Mouse (Mus musculus): ENCODE results near the gene Pla2g5. TPM values are rescaled to one million over a fixed set of nuclear protein-coding genes. Genes with fewer than 3 reads are reported as not detected.
"Not testable (repeated sequence)": the region's sequence is repeated elsewhere in the genome, so short reads cannot be mapped to it uniquely, and the experiment has no call there.

Pla2g5 gene
- total RNA-seq, 2 experiments from 2014 or later = 9.8 to 15.0 TPM

GRCm38 (mm10) chr4:138858446-138858845, 4.8 kb downstream of the Pla2g5 start:
- no peak for DNase-seq

GRCm38 (mm10) chr4:138857576-138857975, 5.7 kb downstream of the Pla2g5 start:
- no peak for DNase-seq

- peak; percentile 76 for DNase-seq
Observed at GRCm38 (mm10) chr4:138856491-138856890, 6.8 kb downstream of the Pla2g5 start.

GRCm38 (mm10) chr4:138855092-138855632, 8.1 kb downstream of the Pla2g5 start:
- no peak for DNase-seq

GRCm38 (mm10) chr4:138852961-138853360, 10.3 kb downstream of the Pla2g5 start:
- no peak for DNase-seq

GRCm38 (mm10) chr4:138851463-138851862, 11.8 kb downstream of the Pla2g5 start:
- DNase-seq = peak; percentile 86

- DNase-seq = no peak
Observed at GRCm38 (mm10) chr4:138841386-138841785, 21.9 kb downstream of the Pla2g5 start.

GRCm38 (mm10) chr4:138840726-138841125, 22.6 kb downstream of the Pla2g5 start:
- no peak for DNase-seq

- DNase-seq = no peak
Observed at GRCm38 (mm10) chr4:138839806-138840205, 23.5 kb downstream of the Pla2g5 start.

GRCm38 (mm10) chr4:138827147-138827546, 36.1 kb downstream of the Pla2g5 start:
- DNase-seq = no peak

- no peak for DNase-seq
Observed at GRCm38 (mm10) chr4:138825751-138826567, 37.3 kb downstream of the Pla2g5 start.

- no peak for DNase-seq
Observed at GRCm38 (mm10) chr4:138824660-138825059, 38.6 kb downstream of the Pla2g5 start.

GRCm38 (mm10) chr4:138824161-138824560, 39.1 kb downstream of the Pla2g5 start:
- not testable (repeated sequence) for DNase-seq

GRCm38 (mm10) chr4:138821036-138821435, 42.2 kb downstream of the Pla2g5 start:
- DNase-seq = no peak

- DNase-seq = peak; percentile 79
Observed at GRCm38 (mm10) chr4:138819101-138819500, 44.2 kb downstream of the Pla2g5 start.

- DNase-seq = peak; percentile 48
Observed at GRCm38 (mm10) chr4:138817736-138818135, 45.5 kb downstream of the Pla2g5 start.

- DNase-seq = no peak
Observed at GRCm38 (mm10) chr4:138816166-138816565, 47.1 kb downstream of the Pla2g5 start.

GRCm38 (mm10) chr4:138806920-138807541, 56.3 kb downstream of the Pla2g5 start:
- DNase-seq = no peak

GRCm38 (mm10) chr4:138806160-138806559, 57.1 kb downstream of the Pla2g5 start:
- no peak for DNase-seq

GRCm38 (mm10) chr4:138805248-138805647, 58.0 kb downstream of the Pla2g5 start:
- DNase-seq = no peak

GRCm38 (mm10) chr4:138802917-138803316, 60.4 kb downstream of the Pla2g5 start:
- peak; percentile 37 for DNase-seq

- no peak for DNase-seq
Observed at GRCm38 (mm10) chr4:138801631-138802030, 61.7 kb downstream of the Pla2g5 start.

- peak; percentile 60 for DNase-seq
Observed at GRCm38 (mm10) chr4:138800134-138800744, 63.0 kb downstream of the Pla2g5 start.

All from adrenal gland, postnatal 10 days (tissue).